Mouse (Mus musculus) hindbrain, embryonic 16.5 days (tissue): ENCODE results near the gene Hyal6. TPM values are rescaled to one million over a fixed set of nuclear protein-coding genes. Genes with fewer than 3 reads are reported as not detected.

ENCODE experiments used
- ATAC-seq: fragments of 200-750 bp; cut with Nextera tagmentation; 2 replicates; pipeline ENCODE4 v1.8.0; 2017; ENCODE audit warnings: moderate TSS enrichment, moderate library complexity
- H3K27ac ChIP-seq: fragments of 300-500 bp; sonication (generic); 2 replicates; pipeline ENCODE4 v1.5.1; 2014; ENCODE audit warnings: low read depth, mild to moderate bottlenecking, control low read depth, low read length, moderate library complexity
- H3K27me3 ChIP-seq: fragments of 300-500 bp; sonication (generic); replicated peaks from 2 replicates; pipeline ENCODE4 v1.6.1; 2014; ENCODE audit warnings: low read length; ENCODE audit not compliant: control insufficient read depth, insufficient read depth
- H3K36me3 ChIP-seq: fragments of 300-500 bp; sonication (generic); 2 replicates; pipeline ENCODE4 v1.6.1; 2014; ENCODE audit warnings: mild to moderate bottlenecking, low read length, moderate library complexity, mixed read lengths; ENCODE audit not compliant: control insufficient read depth, insufficient read depth
- H3K4me1 ChIP-seq: fragments of 300-500 bp; sonication (generic); 2 replicates; pipeline ENCODE4 v1.6.1; 2014; ENCODE audit warnings: low read depth, low read length; ENCODE audit not compliant: control insufficient read depth, insufficient read depth
- H3K4me2 ChIP-seq: fragments of 300-500 bp; sonication (generic); 2 replicates; pipeline ENCODE4 v1.6.1; 2014; ENCODE audit warnings: mild to moderate bottlenecking, low read length, control low read depth, moderate library complexity
- H3K4me3 ChIP-seq: fragments of 300-500 bp; sonication (generic); 2 replicates; pipeline ENCODE4 v1.5.1; 2014; ENCODE audit warnings: mild to moderate bottlenecking, low read length, control low read depth, moderate library complexity
- H3K9ac ChIP-seq: fragments of 300-500 bp; sonication (generic); 2 replicates; pipeline ENCODE4 v1.6.1; 2014; ENCODE audit warnings: low read depth, mild to moderate bottlenecking, control low read depth, low read length, moderate library complexity
- H3K9me3 ChIP-seq: fragments of 300-500 bp; sonication (generic); 2 replicates; pipeline ENCODE4 v1.6.1; 2014; ENCODE audit warnings: mild to moderate bottlenecking, low read length, moderate library complexity; ENCODE audit not compliant: control insufficient read depth
- WGBS: fragments of 180-500 bp; shearing (Covaris S2); extraction: QIAGEN DNeasy Blood & Tissue Kit; methylation state at CpG from one replicate; pipeline ENCODE4 v1.1.7; 2014; 5-methylcytosine and 5-hydroxymethylcytosine counted together
- polyA plus RNA-seq: library from polyadenylated mRNA; unstranded; fragments of >200 nt; fragmentation: Nextera tagmentation; extraction: Ambion mirVana; gene quantifications from 2 replicates; pipeline ENCODE4 v1.2.1, GENCODE M21; 2015

Hyal6 gene
- polyA plus RNA-seq = not detected in 2 replicates

- WGBS = 92% methylated on average over 3 of the region's 3 CpGs
- H3K27me3 ChIP-seq = no peaks in the 10 kb centered on the region
- no peaks in the 10 kb centered on the region for H3K36me3 ChIP-seq
- no peak within 1 kb of the TSS for H3K9ac ChIP-seq
- H3K4me3 ChIP-seq = no peak within 1 kb of the TSS
- H3K27ac ChIP-seq = no peak within 1 kb of the TSS
- no peaks in the 10 kb centered on the region for H3K4me1 ChIP-seq
- H3K9me3 ChIP-seq = no peaks in the 10 kb centered on the region
- H3K4me2 ChIP-seq = no peak within 1 kb of the TSS
- ATAC-seq = no peak
Observed at GRCm38 (mm10) chr6:24732945-24733344, at the start of gene Hyal6. Gene Hyal6, plus strand, starts transcription at chr6:24733245.

- no peak overlapping the region for H3K4me3 ChIP-seq
- H3K9me3 ChIP-seq = no peaks in the 10 kb centered on the region
- no peak overlapping the region for H3K27ac ChIP-seq
- H3K9ac ChIP-seq = no peak overlapping the region
- no peaks in the 10 kb centered on the region for H3K4me1 ChIP-seq
- H3K36me3 ChIP-seq = no peaks in the 10 kb centered on the region
- ATAC-seq = no peak
- no peaks in the 10 kb centered on the region for H3K27me3 ChIP-seq
- 57% methylated on average over 1 of the region's 1 CpGs for WGBS
- H3K4me2 ChIP-seq = no peak overlapping the region
Observed at GRCm38 (mm10) chr6:24687871-24688270, 45.2 kb upstream of the Hyal6 start.

- no peak for ATAC-seq
- H3K36me3 ChIP-seq = no peaks in the 10 kb centered on the region
- WGBS = 89% methylated on average over 11 of the region's 11 CpGs
- no peak overlapping the region for H3K4me3 ChIP-seq
- no peaks in the 10 kb centered on the region for H3K9me3 ChIP-seq
- no peaks in the 10 kb centered on the region for H3K27me3 ChIP-seq
- no peak overlapping the region for H3K9ac ChIP-seq
- H3K4me1 ChIP-seq = no peaks in the 10 kb centered on the region
- no peak overlapping the region for H3K27ac ChIP-seq
- H3K4me2 ChIP-seq = no peak overlapping the region
Observed at GRCm38 (mm10) chr6:24694455-24695410, 38.3 kb upstream of the Hyal6 start.

- Histone ChIP-seq H3K4me2 (no peak overlapping the region), H3K9me3 (no peaks in the 10 kb centered on the region), H3K27me3 (no peaks in the 10 kb centered on the region), H3K4me3 (no peak overlapping the region), H3K27ac (no peak overlapping the region), H3K36me3 (no peaks in the 10 kb centered on the region), H3K9ac (no peak overlapping the region), H3K4me1 (no peaks in the 10 kb centered on the region)
- ATAC-seq = no peak
- 92% methylated on average over 4 of the region's 4 CpGs for WGBS
Observed at GRCm38 (mm10) chr6:24696117-24696516, 36.9 kb upstream of the Hyal6 start.

GRCm38 (mm10) chr6:24697216-24697615 lies 35.8 kb upstream of the Hyal6 start:
- WGBS = 87% methylated on average over 5 of the region's 5 CpGs
- no peak overlapping the region for H3K27ac ChIP-seq
- no peaks in the 10 kb centered on the region for H3K36me3 ChIP-seq
- no peaks in the 10 kb centered on the region for H3K9me3 ChIP-seq
- no peaks in the 10 kb centered on the region for H3K4me1 ChIP-seq
- ATAC-seq = no peak
- H3K4me3 ChIP-seq = no peak overlapping the region
- no peak overlapping the region for H3K4me2 ChIP-seq
- H3K27me3 ChIP-seq = no peaks in the 10 kb centered on the region
- no peak overlapping the region for H3K9ac ChIP-seq

- no peak overlapping the region for H3K4me2 ChIP-seq
- 90% methylated on average over 5 of the region's 5 CpGs for WGBS
- no peaks in the 10 kb centered on the region for H3K36me3 ChIP-seq
- ATAC-seq = no peak
- no peaks in the 10 kb centered on the region for H3K27me3 ChIP-seq
- H3K4me1 ChIP-seq = no peaks in the 10 kb centered on the region
- H3K9me3 ChIP-seq = no peaks in the 10 kb centered on the region
- no peak overlapping the region for H3K27ac ChIP-seq
- no peak overlapping the region for H3K4me3 ChIP-seq
- no peak overlapping the region for H3K9ac ChIP-seq
Observed at GRCm38 (mm10) chr6:24707090-24707489, 26.0 kb upstream of the Hyal6 start.

- H3K4me1 ChIP-seq = no peaks in the 10 kb centered on the region
- no peaks in the 10 kb centered on the region for H3K36me3 ChIP-seq
- H3K9me3 ChIP-seq = no peaks in the 10 kb centered on the region
- no peak for ATAC-seq
- no peak overlapping the region for H3K4me2 ChIP-seq
- no peak overlapping the region for H3K4me3 ChIP-seq
- H3K9ac ChIP-seq = no peak overlapping the region
- no peaks in the 10 kb centered on the region for H3K27me3 ChIP-seq
- WGBS = 72% methylated on average over 2 of the region's 2 CpGs
- H3K27ac ChIP-seq = no peak overlapping the region
Observed at GRCm38 (mm10) chr6:24707499-24707898, 25.5 kb upstream of the Hyal6 start.

GRCm38 (mm10) chr6:24721317-24722099 lies 11.5 kb upstream of the Hyal6 start:
- no peaks in the 10 kb centered on the region for H3K4me1 ChIP-seq
- H3K36me3 ChIP-seq = no peaks in the 10 kb centered on the region
- no peak overlapping the region for H3K4me2 ChIP-seq
- WGBS = 33% methylated on average over 13 of the region's 13 CpGs
- H3K27me3 ChIP-seq = 0 out of 2 replicates have a peak, but pooled peaks cover 2% of the 10 kb centered on the region
- no peaks in the 10 kb centered on the region for H3K9me3 ChIP-seq
- H3K4me3 ChIP-seq = no peak overlapping the region
- no peak overlapping the region for H3K27ac ChIP-seq
- no peak overlapping the region for H3K9ac ChIP-seq
- peak; percentile 54; the same call in 1 of the 2 replicates for ATAC-seq

GRCm38 (mm10) chr6:24728130-24728529 lies 4.9 kb upstream of the Hyal6 start:
- 91% methylated on average over 1 of the region's 1 CpGs for WGBS
- H3K4me1 ChIP-seq = no peaks in the 10 kb centered on the region
- no peak for ATAC-seq
- no peak overlapping the region for H3K27ac ChIP-seq
- H3K9ac ChIP-seq = no peak overlapping the region
- H3K36me3 ChIP-seq = no peaks in the 10 kb centered on the region
- no peaks in the 10 kb centered on the region for H3K27me3 ChIP-seq
- H3K4me3 ChIP-seq = no peak overlapping the region
- no peak overlapping the region for H3K4me2 ChIP-seq
- no peaks in the 10 kb centered on the region for H3K9me3 ChIP-seq
